Mouse (Mus musculus) lung, postnatal 14 days (tissue): Measurements from ENCODE around the gene Zdhhc24.

Experiments
- DNase-seq: peaks from one replicate; pipeline ENCODE4 v3.0.0; 2021

Zdhhc24 gene

DNA sequence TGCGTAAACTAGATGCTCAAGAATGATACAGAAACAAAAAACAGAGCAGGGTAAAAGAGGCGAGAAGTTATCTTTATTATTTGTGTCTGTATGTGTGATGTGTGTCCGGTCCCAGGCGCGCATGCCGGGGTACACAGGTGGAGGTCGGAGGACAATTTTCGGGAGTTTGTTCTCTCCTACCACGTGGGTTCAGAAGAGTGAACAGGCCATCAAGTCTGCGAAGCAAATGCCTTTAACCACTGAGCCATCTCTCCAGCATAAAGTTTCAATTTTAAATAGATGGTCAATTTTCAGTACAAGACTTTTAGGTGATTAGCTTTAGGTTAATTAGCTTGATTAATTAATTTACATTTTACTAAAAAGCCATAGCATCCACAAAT, 846 bp downstream of the Zdhhc24 start:
- DNase-seq: no peak

DNA sequence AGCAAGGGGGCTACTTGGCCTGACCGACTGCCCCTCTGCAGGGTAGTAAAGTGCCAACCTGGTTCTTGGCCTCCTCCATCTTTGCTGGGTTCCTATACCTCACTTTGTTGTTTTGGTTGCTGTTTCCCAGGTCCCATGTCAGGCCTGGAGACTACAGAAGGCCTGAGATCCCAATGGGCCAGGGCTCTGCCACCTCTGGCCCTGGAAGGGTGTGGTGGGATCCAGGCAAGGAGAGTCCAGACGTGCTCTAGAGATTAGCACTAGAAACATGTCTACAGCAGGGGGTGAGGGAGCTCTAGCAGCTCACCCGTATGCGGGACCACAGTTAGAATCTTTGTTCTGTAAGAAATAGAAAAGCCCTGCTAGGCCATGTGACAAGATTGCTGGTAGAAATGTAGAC, 5.5 kb downstream of the Zdhhc24 start:
- no peak for DNase-seq

DNA sequence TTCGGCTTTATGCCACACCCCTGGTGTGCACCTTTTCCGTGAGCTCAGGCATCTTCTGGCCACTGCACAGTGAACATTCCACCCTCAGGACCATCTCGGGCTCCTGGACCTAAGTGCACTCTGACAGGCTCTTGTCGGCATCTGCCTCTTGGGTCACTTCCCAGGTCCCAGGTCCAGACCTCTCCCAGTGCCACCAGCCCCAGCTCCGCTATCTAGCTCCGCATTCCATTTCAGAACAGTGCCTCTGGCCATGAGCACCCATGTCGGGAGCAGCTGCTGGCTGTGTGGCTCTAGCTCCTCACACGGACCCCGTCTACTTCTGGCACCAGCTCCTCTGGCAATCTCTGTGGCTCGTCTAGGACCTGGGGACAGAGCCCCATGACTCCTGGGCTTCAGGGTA, 11.3 kb downstream of the Zdhhc24 start:
- no peak for DNase-seq

DNA sequence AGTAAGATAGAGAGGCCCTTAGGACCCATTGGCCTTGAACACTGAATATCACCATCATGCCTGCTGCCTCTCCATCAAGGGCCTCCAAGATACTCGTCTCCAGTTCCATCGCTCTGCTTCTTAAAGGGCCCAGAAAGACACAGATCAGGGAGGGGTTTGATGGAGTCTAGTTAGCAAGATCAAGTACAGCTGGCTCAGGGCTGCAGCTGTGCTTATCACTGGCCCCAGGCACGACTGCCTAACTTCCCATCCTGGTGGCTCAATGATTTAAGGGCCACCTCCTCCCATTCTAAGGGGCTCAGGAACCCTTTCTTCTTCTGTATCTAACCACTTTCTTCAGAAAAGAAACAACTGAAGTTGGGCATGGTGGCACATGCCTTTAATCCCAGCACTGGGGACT, 13.3 kb downstream of the Zdhhc24 start:
- no peak for DNase-seq

DNA sequence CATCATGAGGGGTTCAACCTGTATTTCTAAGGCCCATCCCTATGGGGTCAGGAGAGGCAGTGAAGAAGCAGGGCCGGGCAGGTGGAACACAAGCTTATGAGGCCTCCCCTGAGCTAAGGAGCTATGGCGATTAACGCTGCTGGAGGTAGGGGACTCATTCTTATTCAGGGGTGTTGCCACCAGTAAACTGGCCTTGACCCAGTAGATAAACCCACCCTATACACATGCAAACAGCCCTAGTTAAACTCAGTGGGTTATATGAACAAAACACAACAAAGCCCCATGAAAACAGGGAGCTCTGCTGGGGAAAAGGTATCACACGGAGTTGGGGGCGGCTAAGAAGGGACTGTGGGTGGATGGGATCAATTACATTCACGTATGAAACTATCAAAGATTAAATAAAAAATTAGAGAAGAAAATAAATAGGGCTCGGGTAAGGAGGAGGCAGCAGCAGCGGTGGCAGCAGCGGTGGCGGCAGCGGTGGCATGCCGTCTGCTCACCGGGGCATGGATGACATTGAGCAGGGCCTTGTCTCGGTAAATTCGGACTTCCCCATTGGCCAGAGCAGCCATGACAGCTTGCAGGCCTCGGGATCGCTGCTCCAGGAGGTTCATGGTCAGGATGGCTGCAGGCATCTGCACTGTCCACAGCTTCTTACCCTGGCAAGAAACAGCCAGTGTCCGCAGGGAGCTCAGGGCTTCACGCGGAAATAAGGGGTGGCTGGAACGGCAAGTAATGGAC, 18.5 kb downstream of the Zdhhc24 start:
- no peak for DNase-seq

DNA sequence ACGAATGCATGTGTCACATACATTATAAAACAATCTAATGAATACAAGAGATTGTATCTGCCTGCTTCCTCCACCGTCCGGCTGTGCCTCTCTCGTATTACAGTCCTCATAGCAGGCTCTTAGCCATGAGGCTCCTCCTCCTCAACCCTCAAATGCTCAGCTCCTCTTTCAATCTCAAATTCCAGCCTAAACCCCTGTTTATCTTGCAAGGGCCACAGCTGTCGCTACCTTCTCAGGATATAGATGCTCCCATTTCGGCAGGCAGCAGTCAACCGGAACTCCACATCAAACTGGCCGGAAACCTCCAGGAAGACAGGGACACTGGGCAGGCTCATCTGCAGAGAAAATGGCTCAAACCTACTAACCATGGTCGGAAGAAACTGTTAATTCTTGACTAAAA, 20.5 kb downstream of the Zdhhc24 start:
- no peak for DNase-seq

DNA sequence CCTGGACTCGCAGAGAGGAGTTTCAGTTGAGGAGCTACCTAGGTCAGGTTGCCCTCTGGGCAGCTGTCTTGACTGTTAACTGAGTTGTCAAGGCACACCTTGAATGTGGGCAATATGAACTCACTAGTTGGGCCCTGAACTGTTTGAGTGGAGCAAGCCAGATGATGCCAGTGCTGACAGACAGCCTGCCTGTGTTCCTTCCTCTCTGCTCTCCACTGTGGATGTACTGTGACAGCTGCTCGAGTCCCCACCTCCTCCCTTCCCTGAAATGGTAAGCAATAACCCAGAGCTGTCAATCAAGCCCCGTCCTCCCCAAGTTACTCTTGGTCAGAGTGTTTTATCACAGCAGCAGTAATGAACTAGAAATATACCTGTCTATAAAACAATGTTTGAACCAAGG, 21.4 kb downstream of the Zdhhc24 start:
- DNase-seq: no peak

DNA sequence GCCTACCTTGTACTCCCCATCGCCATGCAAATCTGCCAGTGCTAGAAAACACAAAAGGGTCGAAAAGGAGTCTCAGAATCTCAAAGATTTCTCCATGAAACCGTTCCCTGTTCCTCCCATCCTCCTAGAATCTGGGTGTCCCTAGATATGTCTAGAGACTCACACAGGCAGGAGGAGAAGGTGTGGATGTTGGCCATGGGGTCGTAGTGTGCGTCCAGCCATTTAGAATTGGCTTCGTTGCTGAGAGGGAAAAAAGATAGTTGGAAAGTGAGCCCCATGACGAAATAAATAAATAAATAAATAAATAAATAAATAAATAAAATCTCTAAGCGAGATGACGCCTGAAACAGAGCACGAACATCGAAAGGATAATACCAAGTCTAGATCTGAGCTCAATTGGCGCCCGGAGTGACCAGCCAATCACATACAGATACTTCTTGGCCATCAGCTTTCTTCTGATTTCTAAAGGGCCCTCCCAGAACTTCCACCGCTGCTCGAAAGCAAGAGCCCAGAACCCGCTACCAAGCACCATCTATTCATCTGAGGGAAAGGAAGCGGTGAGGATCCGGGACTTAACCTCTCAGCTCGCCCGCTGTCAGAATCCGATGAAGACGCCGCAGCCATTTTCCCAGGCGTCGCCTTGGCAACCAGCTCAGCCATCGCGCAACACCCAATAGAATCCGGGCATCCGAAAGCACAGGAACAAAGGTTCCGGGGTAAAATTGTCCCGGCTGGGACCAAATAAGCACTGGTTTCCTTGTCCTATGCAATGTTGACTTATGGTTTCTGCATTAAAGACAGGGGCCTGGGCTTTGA, 27.7 kb downstream of the Zdhhc24 start, which contains the start of gene Bbs1:
Gene Bbs1, minus strand, starts transcription at position 650 of the 816 bp plus-strand sequence.
- DNase-seq: peak; percentile 80

DNA sequence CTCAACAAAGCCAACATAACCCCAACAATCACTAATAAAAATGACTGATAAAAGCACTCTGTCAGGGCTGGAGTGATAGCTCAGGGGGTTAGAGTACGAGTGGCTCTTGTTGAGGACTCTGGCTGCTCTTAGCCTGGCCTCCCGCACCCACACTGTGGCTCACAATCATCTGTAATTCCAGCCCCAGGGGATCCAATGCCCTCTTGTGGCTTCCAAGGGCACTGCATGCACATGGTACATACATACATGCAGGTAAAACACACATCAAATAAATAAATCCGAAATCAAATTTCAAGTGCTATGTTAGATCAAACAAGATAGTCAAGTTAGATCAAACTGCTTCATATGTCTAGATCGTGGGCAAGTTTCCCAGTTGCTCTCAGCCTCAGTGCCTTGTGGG, 29.6 kb downstream of the Zdhhc24 start:
- DNase-seq: peak; percentile 24

DNA sequence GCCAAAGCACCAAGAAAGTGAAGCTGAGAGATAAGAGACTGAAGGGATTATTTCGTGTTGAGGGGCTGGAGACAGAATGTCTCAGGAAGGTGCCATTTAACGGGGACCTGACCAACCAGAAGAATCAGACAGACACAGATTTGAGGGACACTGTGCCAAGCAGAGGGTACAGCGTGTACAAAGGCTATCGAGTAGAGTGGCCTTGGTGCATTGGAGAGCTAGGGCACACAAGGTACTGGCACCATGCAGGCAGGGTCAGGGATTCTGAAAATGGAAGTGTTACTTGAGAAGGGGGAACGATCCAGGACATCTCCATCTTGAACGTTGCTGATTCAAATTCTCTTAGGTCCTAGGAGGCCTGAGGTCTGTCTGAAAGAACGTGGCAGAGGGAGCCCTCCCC, 30.9 kb downstream of the Zdhhc24 start:
- DNase-seq: no peak

DNA sequence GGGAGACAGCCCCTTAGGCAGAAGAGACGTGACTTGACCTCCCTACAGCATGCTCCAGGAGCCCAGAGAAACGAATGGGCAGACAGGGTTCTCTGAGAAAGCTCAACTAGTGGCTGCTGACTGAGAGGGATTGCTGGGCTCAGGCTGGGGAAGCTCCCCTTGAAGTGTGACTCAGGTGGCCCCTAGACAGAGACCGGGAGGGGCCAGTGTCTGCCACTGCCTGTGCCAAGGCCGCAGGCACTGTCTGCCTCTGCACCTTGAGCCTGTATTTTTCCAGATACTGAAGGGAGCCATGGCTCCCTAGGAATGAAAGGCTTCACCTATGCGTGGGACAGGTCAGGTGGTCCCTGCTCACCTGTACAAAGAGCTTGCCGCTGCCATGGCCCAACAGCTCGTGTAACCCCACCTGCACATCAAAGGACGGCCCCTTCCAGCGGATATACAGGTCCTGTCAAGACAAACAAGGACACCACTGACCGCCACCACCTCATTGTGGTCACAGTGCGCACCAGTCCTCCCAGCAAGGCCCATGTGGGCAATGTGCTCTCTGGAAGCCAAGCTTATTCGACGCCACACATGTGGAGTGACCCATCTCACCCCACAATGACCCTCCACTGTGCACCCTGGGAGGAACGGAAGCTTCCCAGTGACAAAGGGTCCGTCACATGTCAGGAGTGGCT, 37.6 kb downstream of the Zdhhc24 start:
- DNase-seq: no peak

DNA sequence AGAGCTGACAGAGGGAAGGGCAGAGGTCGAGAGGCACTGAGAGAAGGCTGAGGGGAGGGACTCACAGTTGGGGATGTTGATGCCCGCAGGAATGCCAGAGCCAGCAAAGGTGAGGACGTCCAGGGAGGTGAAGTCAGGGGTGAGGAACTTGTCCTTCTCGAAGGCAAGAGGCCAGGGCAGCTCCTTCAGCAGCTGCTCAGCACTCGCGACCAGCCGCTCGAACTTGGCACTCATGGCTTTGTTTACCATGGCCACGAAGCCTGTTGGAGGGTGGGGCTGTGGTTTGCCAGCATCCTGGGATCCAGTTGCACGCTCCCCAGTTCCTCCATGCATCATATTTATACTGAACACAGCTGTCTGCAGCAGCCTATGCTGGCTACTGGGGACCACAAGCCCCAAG, 38.4 kb downstream of the Zdhhc24 start:
- DNase-seq: no peak

DNA sequence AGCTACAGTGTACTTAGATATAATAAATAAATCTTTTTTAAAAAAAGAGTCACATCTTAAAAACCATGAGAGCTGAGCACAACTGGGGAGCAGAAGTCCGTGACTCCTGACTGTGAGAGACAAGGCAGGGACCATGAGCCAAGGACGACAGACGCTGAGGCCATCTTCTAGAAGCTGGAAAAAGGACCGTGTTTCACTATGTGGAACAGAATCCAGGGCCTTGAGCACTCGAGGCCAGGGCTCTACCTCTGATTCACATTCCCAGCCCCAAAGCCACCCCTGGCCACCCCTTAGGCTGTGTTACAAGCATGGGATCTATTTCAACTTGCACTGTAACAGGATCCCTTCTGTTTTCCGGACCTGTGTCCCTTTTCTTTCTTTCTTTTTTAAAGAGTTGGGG, 41.2 kb downstream of the Zdhhc24 start:
- DNase-seq: no peak

DNA sequence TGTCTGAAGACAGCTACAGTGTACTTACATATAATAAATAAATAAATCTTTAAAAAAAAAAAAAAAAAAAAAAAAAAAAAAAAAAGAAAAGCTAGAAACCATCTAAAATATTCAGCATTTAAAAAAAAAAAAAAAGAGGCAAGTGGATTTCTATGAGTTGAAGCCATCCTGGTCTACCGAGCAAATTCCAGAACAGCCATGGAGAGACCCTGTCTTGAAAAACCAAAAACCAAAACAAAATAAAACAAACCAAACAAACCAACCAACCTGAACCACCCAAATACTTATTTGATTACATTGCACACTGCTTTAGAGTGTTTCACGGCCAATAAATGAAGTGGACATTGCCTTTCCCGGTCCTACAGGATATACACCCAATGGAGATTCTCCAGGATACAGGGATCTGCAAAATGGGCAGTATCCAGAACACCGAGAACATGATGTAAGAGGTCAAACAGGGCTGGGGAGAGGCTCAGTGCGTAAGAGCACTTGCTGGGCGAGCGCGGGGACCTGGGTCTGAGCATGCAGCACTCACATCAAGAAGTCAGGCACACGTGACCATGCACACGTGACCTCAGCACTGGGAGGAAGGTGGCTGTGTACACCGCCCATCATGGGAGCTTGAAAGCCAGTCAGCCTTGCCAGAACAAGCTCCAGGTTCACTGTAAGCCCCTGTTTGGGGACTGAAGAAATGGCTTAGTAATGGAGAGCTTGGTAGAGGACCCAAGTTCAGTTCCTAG, 46.8 kb downstream of the Zdhhc24 start:
- no peak for DNase-seq

DNA sequence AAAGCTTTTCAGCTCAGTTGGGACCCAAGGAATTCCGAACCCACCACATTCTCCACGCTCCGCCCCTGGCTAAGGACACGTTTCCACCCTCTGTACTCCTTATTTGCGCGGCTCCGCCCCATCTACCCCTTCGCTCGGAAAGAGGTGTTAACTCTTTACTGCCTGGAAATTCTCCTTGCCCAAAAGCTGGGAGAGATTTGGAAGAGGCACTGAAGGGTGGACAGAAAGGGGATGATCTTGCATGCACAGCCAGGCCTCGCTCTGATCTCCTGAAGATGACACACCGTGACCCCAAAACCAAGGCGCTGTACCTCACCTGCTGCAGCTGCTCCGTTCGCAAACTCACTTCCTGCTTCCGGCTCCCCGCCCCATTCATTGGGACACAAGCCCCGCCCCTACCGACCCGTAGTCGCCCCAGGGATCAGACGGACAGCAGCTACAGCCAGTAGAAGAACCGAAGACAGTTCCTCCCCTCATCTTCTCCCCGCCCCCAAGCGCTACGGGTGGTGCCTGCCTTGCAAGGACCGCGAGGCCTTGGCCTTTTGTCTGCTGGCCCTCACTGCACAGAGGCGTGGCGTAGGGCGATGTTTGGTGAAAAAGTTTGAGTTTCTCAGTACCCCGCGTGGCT, 49.5 kb downstream of the Zdhhc24 start, which contains the start of gene Dpp3:
Gene Dpp3, minus strand, starts transcription at position 384 of the 628 bp plus-strand sequence.
- DNase-seq: peak; percentile 99

DNA sequence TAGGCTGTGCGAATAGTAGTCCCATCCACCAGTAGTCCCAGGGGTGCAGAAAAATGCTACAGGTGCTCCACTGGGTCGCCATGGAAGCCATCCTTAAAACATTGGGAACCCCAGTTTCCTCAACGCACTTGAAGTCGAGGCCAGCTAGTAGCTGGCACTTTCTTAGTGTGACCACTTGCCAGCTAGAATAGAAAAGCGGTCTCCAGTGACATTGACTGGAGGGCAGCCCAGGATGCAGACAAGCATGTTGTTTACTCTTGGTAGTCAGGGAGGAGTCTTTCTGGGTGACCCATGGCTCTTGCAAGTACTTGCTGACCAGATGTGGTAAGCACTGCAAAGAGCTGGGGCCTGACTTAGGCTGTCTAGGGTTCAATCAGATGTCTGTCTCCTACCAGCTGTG, 50.3 kb downstream of the Zdhhc24 start:
- peak; percentile 18 for DNase-seq
